Mouse (Mus musculus) neural tube, embryonic 15.5 days (tissue): Measurements from ENCODE around the gene Habp4. TPM values are rescaled to one million over a fixed set of nuclear protein-coding genes. Genes with fewer than 3 reads are reported as not detected.

Experiments used
- ATAC-seq: fragments of 200-750 bp; cut with Nextera tagmentation; 2 replicates; pipeline ENCODE4 v1.8.0; 2017; ENCODE audit warnings: mild to moderate bottlenecking, moderate TSS enrichment, moderate library complexity; ENCODE audit not compliant: low FRiP score
- H3K27ac ChIP-seq: fragments of 300-500 bp; sonication (generic); replicated peaks from 2 replicates; pipeline ENCODE4 v1.5.1; 2015; ENCODE audit warnings: mild to moderate bottlenecking, inconsistent platforms
- H3K27me3 ChIP-seq: fragments of 300-500 bp; sonication (generic); replicated peaks from 2 replicates; pipeline ENCODE4 v1.6.1; 2015; ENCODE audit warnings: inconsistent platforms
- H3K36me3 ChIP-seq: fragments of 300-500 bp; sonication (generic); 2 replicates; pipeline ENCODE4 v1.6.1; 2015; ENCODE audit warnings: inconsistent platforms
- H3K4me1 ChIP-seq: fragments of 300-500 bp; sonication (generic); 2 replicates; pipeline ENCODE4 v1.6.1; 2015; ENCODE audit warnings: inconsistent platforms
- H3K4me2 ChIP-seq: fragments of 300-500 bp; sonication (generic); 2 replicates; pipeline ENCODE4 v1.6.1; 2015; ENCODE audit warnings: inconsistent platforms, mild to moderate bottlenecking, moderate library complexity
- H3K4me3 ChIP-seq: fragments of 300-500 bp; sonication (generic); replicated peaks from 2 replicates; pipeline ENCODE4 v1.5.1; 2015; ENCODE audit warnings: mild to moderate bottlenecking, inconsistent platforms
- H3K9ac ChIP-seq: fragments of 300-500 bp; sonication (generic); replicated peaks from 2 replicates; pipeline ENCODE4 v1.6.1; 2015; ENCODE audit warnings: mild to moderate bottlenecking, inconsistent platforms
- H3K9me3 ChIP-seq: fragments of 300-500 bp; sonication (generic); replicated peaks from 2 replicates; pipeline ENCODE4 v1.6.1; 2016; ENCODE audit warnings: inconsistent platforms
- WGBS: fragments of 180-500 bp; shearing (Covaris S2); methylation state at CpG from one replicate; pipeline ENCODE4 v1.1.7; 2015; ENCODE audit warnings: mixed read lengths; 5-methylcytosine and 5-hydroxymethylcytosine counted together
- polyA plus RNA-seq: library from polyadenylated mRNA; unstranded; fragments of >200 nt; fragmentation: Nextera tagmentation; extraction: Ambion mirVana; gene quantifications from 2 replicates; pipeline ENCODE4 v1.2.1, GENCODE M21; 2015

Habp4 gene
- 52.5 and 55.9 TPM in 2 replicates for polyA plus RNA-seq

DNA sequence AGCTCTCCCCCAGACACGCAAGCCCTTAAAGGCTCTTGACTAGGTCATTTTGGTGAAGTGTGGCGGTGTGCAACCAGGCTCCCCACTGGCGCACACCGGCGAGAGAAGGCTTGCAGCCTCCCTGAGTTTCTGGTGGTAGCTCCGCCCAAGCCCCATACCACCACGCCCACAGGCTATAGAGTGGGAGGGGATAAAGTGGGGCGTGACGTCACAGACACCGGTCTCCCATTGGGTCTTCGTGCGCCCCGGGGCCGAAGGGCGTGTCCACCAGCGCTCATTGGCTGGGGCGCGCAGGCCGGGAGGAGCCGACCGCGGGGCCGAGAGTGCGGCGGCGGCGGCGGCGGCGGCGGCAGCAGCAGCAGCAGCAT, at the start of gene Habp4:
TSS of gene Habp4 (plus strand) at position 277 of the 368 bp plus-strand sequence.
- WGBS = under 1% methylated on average over 31 of the region's 31 CpGs
- peak; percentile 99 for ATAC-seq
- peak within 1 kb of the TSS; percentile 93 for H3K4me2 ChIP-seq

GRCm38 (mm10) chr13:64117442-64117841, 44.2 kb upstream of the Habp4 start:
- Histone ChIP-seq H3K4me1 (no peaks in the 10 kb centered on the region), H3K27ac (no peak overlapping the region), H3K9ac (no peak overlapping the region), H3K9me3 (no peaks in the 10 kb centered on the region), H3K4me3 (no peak overlapping the region), H3K36me3 (no peaks in the 10 kb centered on the region), H3K4me2 (no peak overlapping the region), H3K27me3 (no peaks in the 10 kb centered on the region)
- no peak for ATAC-seq
- 59% methylated on average over 2 of the region's 2 CpGs for WGBS

More for the DNA sequence above, at the start of gene Habp4:
- no peaks in the 10 kb centered on the region for H3K27me3 ChIP-seq
- peak within 1 kb of the TSS; percentile 88 for H3K27ac ChIP-seq
- peak within 1 kb of the TSS; percentile 85 for H3K4me3 ChIP-seq
- peaks cover 15% of the 10 kb centered on the region for H3K4me1 ChIP-seq
- peaks cover 7% of the 10 kb centered on the region for H3K9me3 ChIP-seq
- H3K9ac ChIP-seq = peak within 1 kb of the TSS; percentile 94
- H3K36me3 ChIP-seq = peaks cover 7% of the 10 kb centered on the region

DNA sequence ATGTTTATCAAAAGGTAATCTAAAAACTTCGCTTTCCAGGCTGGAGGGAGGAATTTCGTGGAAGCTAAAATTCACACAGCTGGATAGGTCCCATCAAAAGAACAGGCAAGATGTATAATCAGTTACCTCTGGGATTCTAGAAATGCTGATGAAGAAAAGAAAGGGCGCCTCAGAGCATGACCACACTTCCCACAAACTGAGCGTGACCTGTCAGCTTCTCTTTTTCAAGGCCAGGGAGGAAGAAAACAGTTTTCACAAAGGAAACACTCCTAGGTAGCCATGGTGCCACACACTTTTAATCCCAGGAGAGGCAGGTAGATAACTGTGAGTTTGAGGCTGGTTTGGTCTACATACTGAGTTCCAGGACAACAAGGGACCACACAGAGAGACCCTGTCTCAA, 40.9 kb upstream of the Habp4 start:
- Histone ChIP-seq H3K4me1 (no peaks in the 10 kb centered on the region), H3K4me3 (no peak overlapping the region), H3K36me3 (no peaks in the 10 kb centered on the region), H3K4me2 (no peak overlapping the region), H3K27ac (no peak overlapping the region), H3K9me3 (no peaks in the 10 kb centered on the region), H3K27me3 (no peaks in the 10 kb centered on the region), H3K9ac (no peak overlapping the region)
- no peak for ATAC-seq
- 70% methylated on average over 4 of the region's 4 CpGs for WGBS

DNA sequence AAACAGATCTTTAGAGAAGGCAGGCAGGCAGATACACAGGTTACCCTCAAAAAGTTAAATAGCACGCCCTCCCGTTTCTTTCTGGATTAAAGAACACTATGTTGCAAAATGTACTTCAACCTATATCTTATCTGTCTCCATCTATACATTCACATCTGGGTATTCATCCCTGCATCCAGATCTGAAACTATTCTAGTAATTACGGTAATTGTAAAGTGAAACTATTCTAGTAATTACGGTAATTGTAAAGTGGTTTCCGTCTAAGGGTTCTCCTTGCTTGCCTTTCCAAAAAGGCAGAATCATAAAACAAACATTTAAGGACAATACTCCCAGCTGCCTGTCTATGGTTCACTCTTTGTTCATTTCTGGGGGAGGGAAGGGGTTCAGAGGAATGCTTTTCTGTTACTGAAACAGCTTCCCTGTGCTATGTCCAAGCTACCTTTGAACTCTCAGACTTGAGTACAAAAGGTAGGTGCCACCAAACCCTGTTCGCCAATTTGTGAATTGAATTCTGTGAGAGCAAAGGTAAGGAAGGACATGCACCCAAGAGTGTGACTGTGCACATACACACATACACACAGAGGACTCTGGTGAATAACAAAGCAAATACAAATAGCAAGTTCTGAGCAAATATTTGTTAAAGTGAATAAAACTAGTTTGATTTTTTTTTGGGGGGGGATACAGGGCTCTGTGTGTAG, 38.0 kb upstream of the Habp4 start:
- WGBS = 29% methylated on average over 6 of the region's 6 CpGs
- no peak for ATAC-seq
- Histone ChIP-seq H3K27ac (no peak overlapping the region), H3K4me3 (no peak overlapping the region), H3K36me3 (no peaks in the 10 kb centered on the region), H3K27me3 (no peaks in the 10 kb centered on the region), H3K9me3 (no peaks in the 10 kb centered on the region), H3K9ac (no peak overlapping the region), H3K4me1 (no peaks in the 10 kb centered on the region), H3K4me2 (no peak overlapping the region)

- Histone ChIP-seq H3K4me1 (peaks cover 8% of the 10 kb centered on the region), H3K27ac (no peak overlapping the region), H3K4me2 (no peak overlapping the region), H3K27me3 (no peaks in the 10 kb centered on the region), H3K9me3 (no peaks in the 10 kb centered on the region), H3K9ac (no peak overlapping the region), H3K36me3 (no peaks in the 10 kb centered on the region), H3K4me3 (no peak overlapping the region)
- no peak for ATAC-seq
- 86% methylated on average over 6 of the region's 6 CpGs for WGBS
Measured at GRCm38 (mm10) chr13:64124886-64125285, 36.7 kb upstream of the Habp4 start.

- H3K36me3 ChIP-seq = no peaks in the 10 kb centered on the region
- H3K27me3 ChIP-seq = no peaks in the 10 kb centered on the region
- peaks cover 8% of the 10 kb centered on the region for H3K4me1 ChIP-seq
- no peak overlapping the region for H3K27ac ChIP-seq
- ATAC-seq = no peak
- no peaks in the 10 kb centered on the region for H3K9me3 ChIP-seq
- 62% methylated on average over 4 of the region's 4 CpGs for WGBS
- no peak overlapping the region for H3K4me3 ChIP-seq
- no peak overlapping the region for H3K4me2 ChIP-seq
- H3K9ac ChIP-seq = no peak overlapping the region
Measured at GRCm38 (mm10) chr13:64126316-64126715, 35.3 kb upstream of the Habp4 start.

DNA sequence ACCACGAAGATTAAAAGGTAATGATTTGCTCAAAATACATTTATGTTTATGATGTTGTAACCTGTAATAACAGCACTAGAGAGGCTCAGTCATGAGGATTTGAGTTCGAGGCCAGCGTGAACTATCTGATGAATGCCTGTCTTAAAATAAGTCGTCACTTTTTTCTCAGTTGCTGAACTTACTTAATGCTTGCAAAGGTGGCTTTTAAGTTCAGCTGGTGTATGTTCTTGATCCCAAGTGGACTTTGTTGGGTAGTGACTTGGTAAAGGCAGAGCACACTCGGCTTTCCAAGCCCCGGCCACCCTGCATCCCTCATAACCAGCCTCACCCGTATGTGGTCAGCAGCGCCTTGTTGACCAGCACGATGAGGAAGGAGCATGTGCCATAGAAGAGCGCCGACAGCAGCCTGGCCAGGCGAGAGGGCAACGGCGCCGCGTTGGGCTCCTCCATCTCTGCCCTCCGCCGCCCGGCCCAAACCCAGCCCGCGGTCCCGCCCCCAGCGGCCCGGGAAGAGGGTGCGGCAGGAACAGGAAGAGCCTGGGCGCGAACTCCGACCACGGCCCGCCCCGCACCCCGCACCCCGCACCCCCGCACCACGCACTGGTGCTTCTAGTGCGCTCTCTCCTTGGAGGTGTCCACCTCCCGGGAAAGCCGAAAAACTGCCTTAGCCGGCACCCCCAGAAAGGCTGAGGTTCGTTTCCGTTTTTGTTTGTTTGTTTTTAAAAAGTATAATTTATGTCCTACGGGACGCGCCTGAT, 32.6 kb upstream of the Habp4 start, which contains the start of gene Slc35d2:
TSS of gene Slc35d2 (minus strand) at position 511 of the 758 bp plus-strand sequence.
- peak within 1 kb of the TSS; percentile 50 for H3K4me3 ChIP-seq
- 8% methylated on average over 44 of the region's 44 CpGs for WGBS
- H3K4me1 ChIP-seq = peaks cover 8% of the 10 kb centered on the region

DNA sequence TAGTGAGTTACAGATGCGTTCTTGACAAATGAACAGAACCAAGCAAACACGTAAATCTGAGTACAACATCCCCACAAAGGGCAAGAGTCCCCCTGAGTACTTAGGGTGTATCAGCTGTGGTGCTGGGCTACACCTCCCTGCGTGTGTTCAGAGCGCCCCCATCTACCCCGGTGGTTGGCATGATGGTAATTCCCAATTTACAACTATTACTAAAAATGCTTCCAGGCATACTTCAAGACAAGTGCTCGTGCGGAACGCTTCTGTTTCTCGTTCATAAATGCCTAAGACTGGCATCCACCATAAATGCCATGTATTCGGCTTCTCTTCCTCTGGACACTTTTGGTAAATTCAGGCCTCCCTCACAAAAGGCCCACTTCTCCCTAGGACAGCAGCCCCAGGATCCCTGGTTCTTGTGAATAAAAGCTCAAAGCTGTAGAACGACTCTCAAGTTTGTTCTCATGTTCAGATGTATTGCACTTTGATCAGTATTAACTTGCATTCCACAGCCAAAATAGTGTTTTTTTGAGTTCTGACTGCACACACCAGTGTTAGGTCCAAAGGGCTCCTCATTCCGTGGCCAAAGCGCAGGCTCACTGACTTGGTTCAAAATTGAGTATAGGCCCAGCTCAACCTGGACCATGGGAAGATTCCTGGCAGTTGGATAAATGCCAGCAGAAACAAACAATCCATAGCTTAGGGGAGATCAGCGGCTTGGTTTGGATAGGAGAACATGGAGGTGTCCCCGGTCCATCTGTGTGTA, 31.8 kb upstream of the Habp4 start:
- Histone ChIP-seq H3K27ac (no peak overlapping the region; the same call in 1 of the 2 replicates), H3K27me3 (no peaks in the 10 kb centered on the region), H3K9ac (peak overlapping the region; percentile 39; the same call in 1 of the 2 replicates), H3K36me3 (no peaks in the 10 kb centered on the region), H3K9me3 (no peaks in the 10 kb centered on the region), H3K4me2 (peak overlapping the region; percentile 83), H3K4me3 (peak overlapping the region; percentile 50), H3K4me1 (peaks cover 8% of the 10 kb centered on the region)
- 38% methylated on average over 15 of the region's 15 CpGs for WGBS
- ATAC-seq = peak; percentile 74; the same call in 1 of the 2 replicates

More for the DNA sequence above, 32.6 kb upstream of the Habp4 start, which contains the start of gene Slc35d2:
- H3K9me3 ChIP-seq = no peaks in the 10 kb centered on the region
- H3K27ac ChIP-seq = no peak within 1 kb of the TSS; the same call in 1 of the 2 replicates
- no peaks in the 10 kb centered on the region for H3K27me3 ChIP-seq
- peak within 1 kb of the TSS; percentile 39 for H3K9ac ChIP-seq
- H3K36me3 ChIP-seq = no peaks in the 10 kb centered on the region
- H3K4me2 ChIP-seq = peak within 1 kb of the TSS; percentile 83
- peak; percentile 76 for ATAC-seq

DNA sequence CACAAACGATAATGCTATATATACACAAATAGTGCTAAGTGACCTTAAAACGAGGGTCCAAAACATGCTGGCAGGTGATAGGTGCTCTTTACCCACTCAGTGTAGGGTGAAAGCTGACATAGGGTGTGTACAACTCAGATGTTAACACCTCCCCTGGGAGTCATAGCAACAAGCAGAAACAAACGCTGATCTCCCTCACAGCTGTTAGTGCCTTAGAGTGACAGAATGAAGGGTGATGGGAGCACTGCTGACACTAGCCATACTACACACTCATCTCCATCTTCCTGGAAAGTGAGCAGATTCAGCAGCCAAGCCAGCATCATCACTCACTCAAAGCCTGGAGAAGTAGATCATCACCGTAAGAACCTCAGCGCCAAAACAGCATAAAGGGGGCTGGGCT, 11.5 kb upstream of the Habp4 start:
- WGBS = 68% methylated on average over 5 of the region's 5 CpGs
- no peak overlapping the region for H3K27ac ChIP-seq
- no peak for ATAC-seq
- no peaks in the 10 kb centered on the region for H3K36me3 ChIP-seq
- H3K27me3 ChIP-seq = no peaks in the 10 kb centered on the region
- H3K4me1 ChIP-seq = peaks cover 18% of the 10 kb centered on the region
- H3K4me2 ChIP-seq = no peak overlapping the region
- H3K9me3 ChIP-seq = no peaks in the 10 kb centered on the region
- no peak overlapping the region for H3K4me3 ChIP-seq
- H3K9ac ChIP-seq = no peak overlapping the region

GRCm38 (mm10) chr13:64152241-64152669, 9.4 kb upstream of the Habp4 start:
- Histone ChIP-seq H3K4me2 (peak overlapping the region; percentile 87), H3K9ac (peak overlapping the region; percentile 64), H3K4me3 (peak overlapping the region; percentile 88), H3K27me3 (no peaks in the 10 kb centered on the region), H3K9me3 (no peaks in the 10 kb centered on the region), H3K27ac (peak overlapping the region; percentile 79), H3K4me1 (peaks cover 20% of the 10 kb centered on the region), H3K36me3 (no peaks in the 10 kb centered on the region)
- 1% methylated on average over 40 of the region's 42 CpGs for WGBS
- ATAC-seq = peak; percentile 43

GRCm38 (mm10) chr13:64152671-64153082, 8.9 kb upstream of the Habp4 start:
- Histone ChIP-seq H3K9ac (peak overlapping the region; percentile 64), H3K4me2 (peak overlapping the region; percentile 87), H3K4me1 (peaks cover 20% of the 10 kb centered on the region), H3K4me3 (peak overlapping the region; percentile 88), H3K36me3 (no peaks in the 10 kb centered on the region), H3K9me3 (no peaks in the 10 kb centered on the region), H3K27ac (peak overlapping the region; percentile 79), H3K27me3 (no peaks in the 10 kb centered on the region)
- under 1% methylated on average over 61 of the region's 61 CpGs for WGBS
- peak; percentile 70 for ATAC-seq
